Mouse (Mus musculus) adrenal gland, postnatal 4 days (tissue): ENCODE data around the gene Gm4791. TPM values are rescaled to one million over a fixed set of nuclear protein-coding genes. Genes with fewer than 3 reads are reported as not detected.

Experiments used
- DNase-seq, 2 experiments: peaks; one replicate each; pipeline ENCODE4 v3.0.0; 2021 to 2022; ENCODE audit warnings: low spot score in 2 of 2, mixed read lengths in 2 of 2
- long read RNA-seq, 2 experiments: library from polyadenylated mRNA; stranded (forward); transcript quantifications; one replicate each; pipeline ENCODE4 v2.0.0; 2021
- total RNA-seq, 2 experiments: library from RNA; stranded (reverse); gene quantifications; 2 replicates each; pipeline ENCODE4 v1.2.3; 2021

Gm4791 gene
- total RNA-seq = not detected
- long read RNA-seq, experiment 1 = 0 reads
- long read RNA-seq, experiment 2 = 0 reads

GRCm38 (mm10) chr9:46998338-46998791, at the start of gene Gm4791:
Gene Gm4791 (plus strand): TSS chr9:46998741.
- no peak for DNase-seq

DNA sequence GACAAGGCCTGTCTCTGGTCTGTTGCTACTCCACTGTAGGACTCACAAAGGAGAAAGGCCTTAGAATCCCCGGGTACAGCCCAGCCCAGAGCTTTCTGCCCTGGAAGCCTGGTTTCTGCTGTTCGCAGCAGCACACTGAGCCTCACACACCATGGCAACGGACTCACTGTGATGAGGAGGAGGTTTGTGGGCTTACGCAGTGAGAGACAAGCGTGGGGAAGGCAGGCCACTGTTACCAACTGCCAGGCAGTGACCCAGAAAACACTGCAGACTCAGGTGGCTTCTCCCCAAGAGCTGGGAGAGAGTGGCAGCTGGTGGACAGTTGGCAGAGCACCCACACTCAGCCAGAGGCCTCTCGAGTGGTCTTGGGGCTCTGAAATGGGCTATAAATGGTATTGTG, 42.3 kb upstream of the Gm4791 start:
- DNase-seq = no peak

- DNase-seq = no peak
Observed at GRCm38 (mm10) chr9:46957420-46957950, 41.1 kb upstream of the Gm4791 start.

GRCm38 (mm10) chr9:46966028-46966427, 32.5 kb upstream of the Gm4791 start:
- DNase-seq = no peak

GRCm38 (mm10) chr9:46968970-46969369, 29.6 kb upstream of the Gm4791 start:
- no peak for DNase-seq

- no peak for DNase-seq
Observed at GRCm38 (mm10) chr9:46969406-46969805, 29.1 kb upstream of the Gm4791 start.

- no peak for DNase-seq
Observed at GRCm38 (mm10) chr9:46978806-46979205, 19.7 kb upstream of the Gm4791 start.

- DNase-seq = no peak
Observed at GRCm38 (mm10) chr9:46980111-46980510, 18.4 kb upstream of the Gm4791 start.

GRCm38 (mm10) chr9:46983471-46983870, 15.1 kb upstream of the Gm4791 start:
- DNase-seq = no peak

DNA sequence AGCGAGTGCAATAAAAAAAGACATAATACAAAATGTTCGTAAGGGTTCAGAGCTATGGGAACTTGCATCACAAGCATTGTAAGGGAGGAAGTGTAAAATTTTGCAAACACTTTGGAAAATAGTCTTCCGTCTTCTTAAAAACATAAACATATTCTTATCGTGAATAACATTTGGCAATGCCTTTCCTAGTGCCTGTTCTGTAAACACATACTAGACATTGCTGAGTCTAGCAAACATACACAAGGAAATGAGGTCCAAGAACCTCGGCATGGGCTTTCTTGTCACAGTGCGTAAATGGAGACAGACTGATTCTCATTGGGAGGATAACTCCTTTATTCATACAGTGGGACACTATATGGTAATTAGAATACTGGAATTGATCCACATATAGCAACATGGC, 43.0 kb downstream of the Gm4791 start:
- DNase-seq = no peak
